Mouse (Mus musculus) frontal cortex, adult (tissue): Measurements from ENCODE around the gene Olfr988.
"Not testable (repeated sequence)": the region's sequence is repeated elsewhere in the genome, so short reads cannot be mapped to it uniquely, and the experiment has no call there.

Source experiments
- ATAC-seq: cut with Nextera tagmentation; 2 replicates; pipeline ENCODE4 v1.9.2; 2017; ENCODE audit warnings: mild to moderate bottlenecking, moderate library complexity, mixed read lengths; ENCODE audit not compliant: low TSS enrichment

The Olfr988 gene

GRCm38 (mm10) chr2:85363127-85363526 is at the start of gene Olfr988:
TSS of gene Olfr988 (minus strand) at chr2:85363227.
- not testable (repeated sequence) for ATAC-seq

- no peak for ATAC-seq
These were observed 46.3 kb upstream of the Olfr988 start, which contains the start of gene Olfr992 for GRCm38 (mm10) chr2:85409369-85409768. TSS of gene Olfr992 (minus strand) at chr2:85409469.

GRCm38 (mm10) chr2:85339972-85340371 is 23.1 kb downstream of the Olfr988 start:
- no peak for ATAC-seq

- ATAC-seq: not testable (repeated sequence)
These were observed 23.8 kb downstream of the Olfr988 start, which contains the start of gene Olfr987 for GRCm38 (mm10) chr2:85339215-85339614. TSS of gene Olfr987 (minus strand) at chr2:85339315.

GRCm38 (mm10) chr2:85319106-85319505 is 43.9 kb downstream of the Olfr988 start:
- peak; percentile 62 for ATAC-seq
